Mouse (Mus musculus): ENCODE measurements at regions not wholly inside any gene's neighbourhood (a gene's known extent, or its start where the extent isn't known, plus 50 kb on each side); places are given as distances from the start of the nearest gene placed in this dataset.

GRCm38 (mm10) chr15:70675549-70675948 is 3158.8 kb upstream of the Gm6569 start:
- WGBS, result 61% methylated on average over 1 of the region's 1 CpGs

GRCm38 (mm10) chr15:70704547-70704946 is 3129.8 kb upstream of the Gm6569 start:
- Histone ChIP-seq H3K27ac (ENCODE audit: low read length) (no peak overlapping the region), H3K9ac (replicated peaks; ENCODE audit: low read depth) (no peak overlapping the region), H3K4me2 (replicated peaks; ENCODE audit: low read depth, low read length) (no peak overlapping the region), H3K9me3 (ENCODE audit: low read length) (no peaks in the 10 kb centered on the region), H3K36me3 (ENCODE audit: insufficient read depth, low read length) (no peaks in the 10 kb centered on the region), H3K4me3 (ENCODE audit: low read depth, low read length) (no peak overlapping the region), H3K4me1 (ENCODE audit: insufficient read depth, low read depth, low read length) (no peaks in the 10 kb centered on the region), H3K27me3 (replicated peaks; ENCODE audit: insufficient read depth, low read length) (no peaks in the 10 kb centered on the region)
- ATAC-seq, result no peak
- DNase-seq (ENCODE audit: low spot score), result no peak
- 83% methylated on average over 2 of the region's 2 CpGs for WGBS
- no peak for TF ChIP-seq EP300 (IDR thresholded peaks at IDR 0.05)
- TF ChIP-seq CTCF (IDR thresholded peaks at IDR 0.05), result no peak

More at GRCm38 (mm10) chr15:70675549-70675948, 3158.8 kb upstream of the Gm6569 start:
- no peak for DNase-seq (ENCODE audit: low spot score)
- H3K4me2 ChIP-seq (replicated peaks; ENCODE audit: low read depth, low read length), result no peak overlapping the region
- H3K4me1 ChIP-seq (ENCODE audit: insufficient read depth, low read depth, low read length), result no peaks in the 10 kb centered on the region
- no peak overlapping the region for H3K9ac ChIP-seq (replicated peaks; ENCODE audit: low read depth)
- TF ChIP-seq EP300 (IDR thresholded peaks at IDR 0.05) (no peak), CTCF (IDR thresholded peaks at IDR 0.05) (no peak)
- H3K4me3 ChIP-seq (ENCODE audit: low read depth, low read length), result no peak overlapping the region
- ATAC-seq, result no peak
- no peaks in the 10 kb centered on the region for H3K9me3 ChIP-seq (ENCODE audit: low read length)
- H3K27me3 ChIP-seq (replicated peaks; ENCODE audit: insufficient read depth, low read length), result no peaks in the 10 kb centered on the region
- H3K36me3 ChIP-seq (ENCODE audit: insufficient read depth, low read length), result no peaks in the 10 kb centered on the region
- no peak overlapping the region for H3K27ac ChIP-seq (ENCODE audit: low read length)

GRCm38 (mm10) chr15:70713736-70714135 is 3120.6 kb upstream of the Gm6569 start:
- no peaks in the 10 kb centered on the region for H3K4me1 ChIP-seq (ENCODE audit: insufficient read depth, low read depth, low read length)
- H3K9ac ChIP-seq (replicated peaks; ENCODE audit: low read depth), result no peak overlapping the region
- TF ChIP-seq EP300 (IDR thresholded peaks at IDR 0.05) (no peak), CTCF (IDR thresholded peaks at IDR 0.05) (no peak)
- no peaks in the 10 kb centered on the region for H3K9me3 ChIP-seq (ENCODE audit: low read length)
- no peak overlapping the region for H3K4me3 ChIP-seq (ENCODE audit: low read depth, low read length)
- ATAC-seq, result no peak
- H3K4me2 ChIP-seq (replicated peaks; ENCODE audit: low read depth, low read length), result no peak overlapping the region
- H3K36me3 ChIP-seq (ENCODE audit: insufficient read depth, low read length), result no peaks in the 10 kb centered on the region
- no peak overlapping the region for H3K27ac ChIP-seq (ENCODE audit: low read length)
- DNase-seq (ENCODE audit: low spot score), result no peak
- no peaks in the 10 kb centered on the region for H3K27me3 ChIP-seq (replicated peaks; ENCODE audit: insufficient read depth, low read length)

- H3K27me3 ChIP-seq (replicated peaks; ENCODE audit: insufficient read depth, low read length), result no peaks in the 10 kb centered on the region
- DNase-seq (ENCODE audit: low spot score) (no peak), ATAC-seq (no peak)
- H3K4me1 ChIP-seq (ENCODE audit: insufficient read depth, low read depth, low read length), result no peaks in the 10 kb centered on the region
- H3K27ac ChIP-seq (ENCODE audit: low read length), result no peak overlapping the region
- TF ChIP-seq EP300 (IDR thresholded peaks at IDR 0.05) (no peak), CTCF (IDR thresholded peaks at IDR 0.05) (no peak)
- no peak overlapping the region for H3K9ac ChIP-seq (replicated peaks; ENCODE audit: low read depth)
- WGBS, result 80% methylated on average over 1 of the region's 1 CpGs
- no peaks in the 10 kb centered on the region for H3K36me3 ChIP-seq (ENCODE audit: insufficient read depth, low read length)
- no peaks in the 10 kb centered on the region for H3K9me3 ChIP-seq (ENCODE audit: low read length)
- no peak overlapping the region for H3K4me3 ChIP-seq (ENCODE audit: low read depth, low read length)
- no peak overlapping the region for H3K4me2 ChIP-seq (replicated peaks; ENCODE audit: low read depth, low read length)
Measured at GRCm38 (mm10) chr15:70727361-70727885, 3106.9 kb upstream of the Gm6569 start.

- no peaks in the 10 kb centered on the region for H3K36me3 ChIP-seq (ENCODE audit: insufficient read depth, low read length)
- no peaks in the 10 kb centered on the region for H3K27me3 ChIP-seq (replicated peaks; ENCODE audit: insufficient read depth, low read length)
- H3K9ac ChIP-seq (replicated peaks; ENCODE audit: low read depth), result no peak overlapping the region
- H3K27ac ChIP-seq (ENCODE audit: low read length), result no peak overlapping the region
- H3K4me3 ChIP-seq (ENCODE audit: low read depth, low read length), result no peak overlapping the region
- H3K9me3 ChIP-seq (ENCODE audit: low read length), result no peaks in the 10 kb centered on the region
- no peak overlapping the region for H3K4me2 ChIP-seq (replicated peaks; ENCODE audit: low read depth, low read length)
- ATAC-seq (no peak), DNase-seq (ENCODE audit: low spot score) (no peak)
- no peak for TF ChIP-seq CTCF (IDR thresholded peaks at IDR 0.05)
- TF ChIP-seq EP300 (IDR thresholded peaks at IDR 0.05), result no peak
- H3K4me1 ChIP-seq (ENCODE audit: insufficient read depth, low read depth, low read length), result no peaks in the 10 kb centered on the region
- WGBS, result 75% methylated on average over 1 of the region's 1 CpGs
Measured at GRCm38 (mm10) chr15:70727956-70728355, 3106.4 kb upstream of the Gm6569 start.

- no peaks in the 10 kb centered on the region for H3K4me1 ChIP-seq (ENCODE audit: insufficient read depth, low read depth, low read length)
- no peaks in the 10 kb centered on the region for H3K9me3 ChIP-seq (ENCODE audit: low read length)
- H3K27me3 ChIP-seq (replicated peaks; ENCODE audit: insufficient read depth, low read length), result no peaks in the 10 kb centered on the region
- TF ChIP-seq CTCF (IDR thresholded peaks at IDR 0.05) (no peak), EP300 (IDR thresholded peaks at IDR 0.05) (no peak)
- no peaks in the 10 kb centered on the region for H3K36me3 ChIP-seq (ENCODE audit: insufficient read depth, low read length)
- no peak for ATAC-seq
- no peak overlapping the region for H3K9ac ChIP-seq (replicated peaks; ENCODE audit: low read depth)
- H3K4me3 ChIP-seq (ENCODE audit: low read depth, low read length), result no peak overlapping the region
- no peak for DNase-seq (ENCODE audit: low spot score)
- H3K4me2 ChIP-seq (replicated peaks; ENCODE audit: low read depth, low read length), result no peak overlapping the region
- no peak overlapping the region for H3K27ac ChIP-seq (ENCODE audit: low read length)
Measured at GRCm38 (mm10) chr15:70744239-70744638, 3090.1 kb upstream of the Gm6569 start.

GRCm38 (mm10) chr15:70764045-70764444 is 3070.3 kb upstream of the Gm6569 start:
- Histone ChIP-seq H3K9ac (replicated peaks; ENCODE audit: low read depth) (no peak overlapping the region), H3K27ac (ENCODE audit: low read length) (no peak overlapping the region), H3K4me2 (replicated peaks; ENCODE audit: low read depth, low read length) (no peak overlapping the region), H3K4me1 (ENCODE audit: insufficient read depth, low read depth, low read length) (no peaks in the 10 kb centered on the region), H3K9me3 (ENCODE audit: low read length) (no peaks in the 10 kb centered on the region), H3K4me3 (ENCODE audit: low read depth, low read length) (no peak overlapping the region), H3K27me3 (replicated peaks; ENCODE audit: insufficient read depth, low read length) (no peaks in the 10 kb centered on the region), H3K36me3 (ENCODE audit: insufficient read depth, low read length) (no peaks in the 10 kb centered on the region)
- 12% methylated on average over 1 of the region's 1 CpGs for WGBS
- DNase-seq (ENCODE audit: low spot score), result no peak
- no peak for ATAC-seq
- TF ChIP-seq CTCF (IDR thresholded peaks at IDR 0.05) (no peak), EP300 (IDR thresholded peaks at IDR 0.05) (no peak)
